Mouse (Mus musculus) cerebral cortex, adult 2 months (tissue): ENCODE measurements around the gene Tmem63b.

Experiments used
- WGBS: fragments of 180-500 bp; shearing (Covaris S2); methylation state at CpG from one replicate; pipeline ENCODE4 v1.1.7; 2018; 5-methylcytosine and 5-hydroxymethylcytosine counted together

Tmem63b gene

GRCm38 (mm10) chr17:45686716-45687115, at the start of gene Tmem63b:
Gene Tmem63b, minus strand, starts transcription at chr17:45686905.
- 2% methylated on average over 12 of the region's 12 CpGs for whole genome bisulfite sequencing

DNA sequence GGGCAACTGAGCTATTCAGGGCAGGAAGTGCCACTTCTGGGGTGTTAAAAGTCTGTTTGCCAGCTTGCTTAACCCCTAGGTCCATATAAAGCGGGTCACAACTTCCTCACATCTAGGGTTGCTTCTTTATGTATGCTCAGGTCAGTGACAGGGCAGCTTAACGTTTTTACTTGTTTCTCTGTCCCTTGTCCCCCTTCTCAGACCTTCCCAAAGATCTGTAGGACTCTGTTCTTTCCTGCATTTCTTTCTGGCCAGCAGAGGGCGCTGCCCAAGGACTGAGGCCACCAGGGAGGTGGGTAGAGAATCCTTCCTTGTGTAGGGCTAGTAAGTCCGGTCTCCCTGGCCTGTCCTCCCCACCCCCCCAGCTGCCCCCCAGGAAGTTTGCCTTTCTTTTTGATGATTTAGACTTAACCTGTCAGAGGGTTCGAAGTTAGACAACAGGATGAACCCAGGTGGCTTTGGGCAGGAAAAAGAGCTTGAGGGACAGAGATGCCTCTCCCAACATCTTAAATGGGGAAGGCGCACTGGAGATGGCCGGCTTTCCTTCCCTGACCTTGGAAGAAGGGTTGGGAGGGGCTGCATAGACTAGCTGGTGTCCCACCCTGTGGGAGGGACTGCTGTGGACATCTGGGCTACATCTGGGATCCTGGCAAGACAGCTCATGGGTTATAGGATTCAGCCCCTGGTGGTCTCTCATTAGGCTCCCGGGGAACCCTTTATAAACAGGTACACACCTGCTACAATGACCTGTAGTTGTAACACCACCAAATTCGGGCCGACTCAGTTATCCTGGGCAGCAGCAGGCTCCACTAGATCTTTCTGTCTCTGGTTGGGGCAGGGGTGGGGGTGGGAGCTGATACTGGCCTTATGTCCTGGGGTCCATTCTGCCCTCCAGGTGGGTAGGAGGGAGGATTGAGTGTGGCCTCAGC, 48.9 kb upstream of the Tmem63b start:
- 8% methylated on average over 10 of the region's 10 CpGs for WGBS

DNA sequence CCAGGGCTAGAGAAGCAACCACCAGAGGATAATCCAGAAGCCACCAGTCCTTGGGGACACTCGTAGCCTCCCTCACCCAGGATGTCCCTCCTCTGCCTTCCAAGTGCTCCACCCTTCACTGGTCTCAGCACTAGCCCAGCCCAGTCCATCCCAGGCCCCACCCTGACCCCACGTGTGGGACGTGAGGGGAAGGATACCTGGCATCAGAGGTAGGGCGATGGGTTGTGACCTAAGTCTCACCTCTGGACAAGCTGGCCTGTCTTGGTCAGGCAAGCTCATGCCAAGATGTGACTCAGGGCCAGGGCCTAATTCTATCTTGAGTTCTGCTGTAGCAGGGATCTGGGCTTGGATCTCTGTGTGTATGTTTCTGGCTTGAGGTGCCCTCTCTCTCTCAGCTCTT, 48.2 kb upstream of the Tmem63b start:
- 81% methylated on average over 4 of the region's 4 CpGs for WGBS

DNA sequence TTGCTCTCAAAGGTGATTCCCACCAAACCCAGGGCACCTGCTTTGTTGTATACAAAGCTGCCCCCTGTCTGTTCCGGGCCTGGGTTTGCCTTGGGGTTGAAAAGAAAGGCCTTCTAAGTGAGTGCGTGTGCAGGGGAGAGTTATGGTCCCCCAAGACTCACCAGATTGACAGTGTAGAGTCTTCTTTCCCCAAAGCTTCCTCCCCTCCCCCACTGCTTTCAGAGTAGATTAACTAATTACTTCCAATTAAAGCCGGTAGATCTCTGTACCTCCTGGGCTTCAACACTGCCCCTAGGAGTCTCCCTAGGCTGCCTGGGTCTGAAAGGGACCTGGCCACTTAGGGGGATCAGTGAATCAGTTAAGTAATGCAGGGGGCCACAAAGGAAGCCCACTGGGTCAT, 47.6 kb upstream of the Tmem63b start:
- 58% methylated on average over 3 of the region's 3 CpGs for WGBS

DNA sequence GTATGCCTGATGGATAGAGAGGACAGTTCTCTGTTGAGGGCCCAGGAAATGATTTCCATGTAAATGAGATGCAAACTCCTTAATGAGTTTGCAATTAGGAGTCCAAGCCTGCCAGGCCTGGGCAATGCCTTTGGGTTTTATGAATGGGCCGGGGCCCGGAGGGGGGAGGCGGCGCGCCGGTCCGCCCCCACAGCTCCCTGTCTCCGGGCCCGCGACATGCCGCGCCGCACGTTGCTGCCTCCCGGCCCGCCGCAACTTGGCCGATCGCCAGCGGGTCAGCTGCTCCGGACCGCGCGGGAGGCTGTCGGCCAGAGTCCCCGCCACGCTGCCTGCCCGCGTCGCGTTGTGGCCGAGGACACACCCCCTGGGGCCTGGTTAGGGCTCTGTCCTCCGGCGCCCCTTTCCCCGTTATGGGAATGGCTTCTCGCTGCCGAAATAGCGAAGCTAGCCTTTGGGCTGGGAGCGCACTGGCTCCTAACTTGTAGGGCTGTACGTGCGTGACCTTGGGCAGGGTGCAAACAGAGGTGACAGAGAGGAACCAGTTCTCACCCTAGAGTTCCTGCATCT, 47.1 kb upstream of the Tmem63b start, which contains the start of gene 1600014C23Rik:
Gene 1600014C23Rik, minus strand, starts transcription at position 110 of the 567 bp plus-strand sequence.
- WGBS = 3% methylated on average over 41 of the region's 41 CpGs

DNA sequence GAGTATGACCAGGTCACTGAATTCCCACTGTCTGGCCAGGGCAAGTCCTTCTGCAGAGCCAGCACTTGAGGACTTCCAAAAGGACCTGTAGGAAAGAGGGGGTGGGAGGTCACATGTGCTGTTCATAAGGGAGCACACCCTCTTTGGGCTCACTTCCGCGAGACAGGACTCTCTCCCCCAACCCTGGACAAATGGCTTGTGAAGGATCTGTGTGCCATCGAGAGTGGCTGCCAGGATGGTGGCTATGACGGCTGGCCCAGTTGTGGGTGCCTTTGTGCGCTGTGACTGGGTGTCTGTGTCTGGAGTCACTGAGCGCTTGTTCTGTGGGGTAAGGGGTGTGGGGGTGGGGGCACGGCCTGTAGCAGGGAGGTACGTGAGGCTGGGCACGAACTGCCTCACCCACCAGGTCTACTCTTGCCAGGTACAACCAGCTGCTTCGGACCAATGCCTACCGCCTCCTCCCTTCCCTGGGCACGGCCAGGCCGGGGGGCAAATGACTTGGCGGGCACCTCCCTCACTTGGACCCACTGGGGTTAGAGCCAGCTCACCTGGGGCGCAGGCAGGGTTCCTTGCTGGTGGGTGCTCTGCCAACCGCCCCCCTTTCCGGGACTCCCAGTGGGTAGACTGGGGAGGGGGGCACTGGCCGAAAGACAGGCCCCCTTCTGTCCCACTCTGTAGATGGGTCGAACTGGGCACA, 46.5 kb upstream of the Tmem63b start:
- 38% methylated on average over 19 of the region's 19 CpGs for WGBS

DNA sequence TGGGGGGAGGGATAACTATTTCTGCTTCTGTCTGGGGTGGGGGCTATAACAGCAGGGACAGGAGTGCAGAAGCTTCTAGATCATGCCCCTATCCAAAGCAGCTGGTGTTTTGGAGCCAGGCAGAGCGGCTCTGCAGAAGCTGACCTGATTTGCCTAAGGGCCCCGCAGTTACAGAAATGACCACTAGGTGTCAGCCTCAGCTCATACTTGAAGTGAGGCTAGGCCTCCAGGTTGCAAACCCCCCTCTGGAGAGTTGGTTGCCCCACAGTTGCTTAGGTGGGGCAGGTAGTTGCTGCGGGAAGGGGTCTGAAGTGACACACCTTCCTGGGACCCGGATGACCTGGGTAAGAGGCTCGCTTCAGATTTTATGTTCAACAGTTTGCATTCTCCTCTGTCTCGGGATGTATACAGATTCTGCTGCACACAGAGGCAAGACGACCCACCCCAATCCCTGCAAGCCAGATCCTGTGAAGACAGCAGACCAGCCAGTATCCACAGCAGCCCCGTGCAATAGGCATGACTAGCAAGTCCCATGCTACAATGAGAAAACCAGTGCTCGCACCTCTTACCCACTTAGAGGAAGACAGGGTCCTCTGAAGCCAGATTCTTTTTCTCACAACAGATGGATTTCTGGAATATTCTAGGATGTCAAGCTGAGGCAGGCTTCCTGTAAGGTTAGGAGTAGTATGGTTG, 44.6 kb upstream of the Tmem63b start:
- 17% methylated on average over 9 of the region's 9 CpGs for WGBS

DNA sequence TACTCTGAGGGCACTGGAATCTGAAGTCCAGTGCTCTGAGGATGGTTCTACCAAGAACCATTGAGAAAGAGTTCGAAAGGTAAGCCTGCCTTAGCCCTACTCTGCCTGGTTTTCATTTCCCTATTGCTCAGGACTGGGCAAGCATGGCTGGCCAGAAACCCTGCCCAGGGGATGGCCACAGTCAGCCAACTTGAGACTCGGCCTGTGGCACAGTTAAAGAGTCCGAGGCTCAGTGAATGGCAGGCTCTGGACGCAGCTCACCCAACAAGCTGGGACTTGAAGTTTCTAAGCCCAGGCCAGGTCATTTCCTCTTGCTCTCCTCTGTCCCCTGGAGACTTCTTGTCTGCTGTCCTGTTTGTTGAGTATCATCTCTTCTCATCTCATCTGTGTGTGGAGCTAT, 44.0 kb upstream of the Tmem63b start:
- WGBS = 78% methylated on average over 4 of the region's 4 CpGs

DNA sequence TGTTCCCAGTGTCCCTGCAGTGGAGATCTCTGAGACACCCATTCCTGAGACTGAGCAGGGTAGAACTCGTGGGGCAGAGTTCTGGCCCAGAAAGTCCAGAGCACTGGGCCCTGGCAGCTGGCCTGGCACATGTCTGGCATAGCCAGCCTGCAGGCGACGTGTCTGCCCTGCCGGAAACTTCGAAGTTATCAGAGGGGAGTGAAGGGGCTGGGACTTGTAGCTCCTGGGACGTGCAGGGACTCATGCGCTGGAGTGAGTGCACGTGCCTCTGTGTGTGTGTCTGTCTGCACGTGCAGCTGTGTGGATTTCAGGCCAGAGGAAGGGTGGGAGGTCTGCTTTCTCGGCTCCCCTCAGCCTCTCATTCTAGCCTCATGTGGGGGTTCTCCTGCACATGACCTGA, 42.7 kb upstream of the Tmem63b start:
- WGBS = 66% methylated on average over 10 of the region's 10 CpGs

GRCm38 (mm10) chr17:45727983-45728723, 41.4 kb upstream of the Tmem63b start:
- WGBS = 82% methylated on average over 8 of the region's 8 CpGs

DNA sequence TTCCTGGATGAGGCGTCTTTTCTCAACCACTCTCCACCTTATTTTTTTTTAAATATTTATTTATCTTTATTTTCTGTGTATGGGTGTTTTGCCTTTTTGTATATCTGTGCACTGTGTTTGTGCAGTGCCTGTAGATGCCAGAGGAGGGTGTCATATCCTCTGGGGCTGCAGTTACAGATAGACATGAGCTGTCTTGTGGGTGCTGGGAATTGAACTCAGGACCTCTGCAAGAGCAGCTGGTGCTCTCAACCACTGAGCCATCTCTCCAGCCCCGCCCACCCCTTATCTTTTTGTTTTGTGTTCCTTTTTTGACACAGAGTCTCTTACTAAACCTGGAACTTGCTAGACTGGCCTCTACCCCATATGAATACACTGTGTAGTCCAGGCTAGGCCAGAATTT, 40.8 kb upstream of the Tmem63b start:
- 91% methylated on average over 2 of the region's 2 CpGs for WGBS

DNA sequence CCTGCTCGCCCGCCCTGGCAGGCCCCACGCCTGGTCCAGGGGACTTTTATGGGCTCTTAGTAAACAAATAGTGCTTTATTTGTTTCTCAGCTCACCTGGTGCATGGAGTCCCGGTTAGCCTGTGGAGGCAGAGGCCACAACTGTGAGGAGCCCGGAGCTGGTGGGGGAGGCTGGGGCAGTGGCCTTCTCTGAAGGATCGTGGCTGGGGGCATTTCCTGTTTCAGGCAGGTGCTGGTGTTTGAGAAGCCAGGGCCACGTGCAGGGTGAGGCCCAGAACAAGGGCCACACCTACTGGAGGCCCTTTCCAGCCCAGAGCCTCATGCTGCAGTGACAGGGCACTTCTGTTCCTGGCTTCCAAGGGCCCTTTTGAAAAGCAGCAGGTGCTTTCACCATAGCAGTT, 39.5 kb upstream of the Tmem63b start:
- WGBS = 84% methylated on average over 7 of the region's 7 CpGs

GRCm38 (mm10) chr17:45724574-45724921, 37.8 kb upstream of the Tmem63b start:
- 65% methylated on average over 10 of the region's 10 CpGs for WGBS

DNA sequence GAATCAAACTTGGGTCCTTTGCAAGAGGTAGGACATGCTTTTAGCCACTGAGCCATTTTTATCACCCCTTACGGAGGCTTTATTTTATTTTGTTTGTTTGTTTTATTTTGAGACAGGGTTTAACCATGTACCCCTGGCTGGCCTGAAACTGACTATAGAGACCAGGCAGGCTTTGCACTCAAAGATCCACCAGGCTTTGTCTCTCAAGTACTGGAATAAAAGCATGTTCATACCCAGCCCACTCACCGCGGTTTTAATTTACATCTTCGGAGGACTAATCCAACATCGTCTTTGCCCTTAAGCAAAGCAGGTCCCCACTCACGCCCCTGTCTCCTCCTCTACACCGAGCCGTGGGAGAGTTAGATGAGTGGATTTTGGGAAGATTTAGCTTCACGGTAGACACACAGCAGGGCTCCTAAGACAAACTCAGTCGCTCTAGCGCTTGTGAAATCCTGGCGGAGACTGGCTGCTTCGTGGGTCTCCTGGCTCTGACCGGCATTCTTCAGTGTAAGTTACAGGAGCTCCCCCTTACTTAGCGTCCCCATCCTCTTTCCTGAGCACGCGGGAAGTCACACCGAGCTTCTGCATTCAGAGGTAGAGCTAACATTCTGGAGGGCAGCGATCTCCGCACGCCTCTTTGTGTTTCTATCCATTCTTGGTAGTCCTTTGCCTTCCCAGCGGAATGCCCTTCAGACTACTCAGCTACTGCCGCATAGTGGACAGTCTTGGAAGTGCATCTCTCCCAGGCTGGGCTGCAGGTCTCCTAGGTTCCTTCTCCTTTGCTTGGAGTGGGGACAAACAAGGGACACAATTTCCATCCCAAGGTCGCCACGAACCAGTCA, 37.2 kb upstream of the Tmem63b start:
- 3% methylated on average over 25 of the region's 25 CpGs for WGBS

GRCm38 (mm10) chr17:45718323-45718722, 31.6 kb upstream of the Tmem63b start:
- WGBS = 3% methylated on average over 10 of the region's 10 CpGs

DNA sequence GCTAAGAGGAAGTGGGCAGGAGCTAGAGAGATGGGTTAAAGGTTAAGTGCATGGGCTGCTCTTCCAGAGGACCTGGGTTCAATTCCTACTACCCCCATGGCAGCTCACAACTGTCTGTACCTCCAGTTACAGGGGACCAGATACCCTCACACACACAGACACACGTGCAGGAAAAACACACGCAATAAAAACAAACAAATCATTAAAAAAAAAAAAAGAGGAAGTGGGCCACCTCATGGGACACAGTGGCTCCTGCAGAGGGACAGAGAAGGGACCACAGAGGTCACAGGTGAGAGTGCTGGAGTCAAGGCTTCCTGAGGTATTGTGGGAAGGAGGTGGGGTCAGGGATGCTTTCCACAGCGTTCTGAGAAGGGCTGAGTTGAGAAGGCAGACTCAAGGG, 24.8 kb upstream of the Tmem63b start:
- WGBS = 77% methylated on average over 3 of the region's 3 CpGs

GRCm38 (mm10) chr17:45710407-45710806, 23.7 kb upstream of the Tmem63b start:
- 84% methylated on average over 8 of the region's 8 CpGs for WGBS

GRCm38 (mm10) chr17:45709829-45710228, 23.1 kb upstream of the Tmem63b start:
- 73% methylated on average over 3 of the region's 3 CpGs for WGBS

DNA sequence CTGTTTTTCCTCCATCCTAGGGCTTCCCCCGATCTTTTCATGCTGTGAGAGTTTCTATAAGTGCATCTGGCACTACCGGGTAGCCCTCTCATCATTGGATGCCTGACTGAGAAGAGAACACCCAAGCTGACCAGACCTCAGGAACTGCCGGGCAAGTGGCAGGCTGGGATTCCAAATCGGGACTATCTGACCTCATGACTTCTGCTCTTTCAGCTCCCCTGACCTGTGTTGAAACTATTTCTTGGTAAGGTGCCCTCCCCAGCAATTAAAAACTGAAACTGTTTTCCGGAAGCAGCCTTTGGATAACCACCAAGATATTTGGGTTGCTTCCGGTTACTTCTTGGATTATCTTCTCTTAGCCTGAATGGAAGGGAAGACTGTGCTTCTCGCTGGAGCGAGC, 21.5 kb upstream of the Tmem63b start:
- WGBS = 84% methylated on average over 8 of the region's 8 CpGs

DNA sequence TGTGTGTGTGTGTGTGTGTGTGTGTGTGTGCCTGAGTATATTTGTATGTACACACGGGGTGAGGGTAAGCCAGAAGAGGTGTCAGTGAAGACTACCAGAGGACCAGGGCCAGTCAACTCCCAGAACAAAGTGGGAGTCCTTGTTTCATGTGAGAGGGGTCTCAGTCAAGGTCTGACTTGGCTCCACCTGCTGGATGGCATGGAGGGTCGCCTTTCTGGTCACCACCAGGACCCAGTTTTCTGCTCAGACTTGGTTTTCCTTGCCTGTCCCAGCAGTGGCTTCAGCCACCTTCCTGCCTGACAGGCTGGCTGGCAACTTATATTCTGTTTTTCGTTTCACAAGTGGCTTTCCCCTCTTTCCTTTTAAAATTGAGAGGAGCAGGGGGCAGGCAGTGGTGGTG, 20.7 kb upstream of the Tmem63b start:
- WGBS = 60% methylated on average over 3 of the region's 3 CpGs
